Mouse (Mus musculus) cerebellum, adult 2 months (tissue): ENCODE data around the gene Gm13697.
"Not testable (repeated sequence)": the region's sequence is repeated elsewhere in the genome, so short reads cannot be mapped to it uniquely, and the experiment has no call there.

Source experiments
- CTCF ChIP-seq: fragments of 200-500 bp; IDR thresholded peaks from 2 replicates; pipeline ENCODE4 v1.5.1; 2011; ENCODE audit warnings: low read depth, mild to moderate bottlenecking, control low read depth, low read length, moderate library complexity, borderline replicate concordance; ENCODE audit not compliant: insufficient read depth
- POLR2A ChIP-seq: fragments of 200-500 bp; IDR thresholded peaks from 2 replicates; pipeline ENCODE4 v1.6.1; 2011; ENCODE audit warnings: low read length, control low read depth, borderline replicate concordance; ENCODE audit not compliant: insufficient read depth

DNA sequence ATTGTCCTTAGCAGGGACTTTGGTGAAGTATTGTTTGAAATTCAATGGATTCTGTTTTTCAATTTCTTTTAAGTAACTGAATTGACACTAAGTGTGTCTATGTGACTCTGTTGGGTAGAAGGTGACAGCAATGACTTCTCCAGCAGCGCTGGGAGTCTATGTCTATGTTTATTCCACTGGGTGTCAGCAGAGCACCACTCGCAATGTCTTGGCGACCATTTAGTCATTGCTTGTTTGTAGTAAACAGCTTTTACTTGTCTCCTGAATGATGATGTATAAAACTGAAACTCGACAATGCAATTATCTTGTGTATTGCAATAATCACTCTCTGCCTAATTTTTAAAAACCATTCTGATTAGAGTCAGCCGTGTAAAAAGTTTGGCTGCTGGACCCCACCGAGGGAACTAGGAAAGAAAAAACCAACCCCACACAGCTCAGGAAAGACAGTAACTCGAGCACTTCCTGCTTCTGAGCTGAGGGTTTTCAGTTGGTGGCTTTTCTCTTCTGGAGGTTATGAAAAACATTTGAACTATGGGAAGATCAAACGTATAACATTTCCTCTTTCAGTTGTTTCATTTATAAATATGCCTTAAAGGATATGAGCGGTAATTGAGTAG is 9.2 kb downstream of the Gm13697 start:
- not testable (repeated sequence) for TF ChIP-seq CTCF, POLR2A
